Mouse (Mus musculus) kidney, postnatal 0 days (tissue): Measurements from ENCODE around the gene Ell2. TPM values are rescaled to one million over a fixed set of nuclear protein-coding genes. Genes with fewer than 3 reads are reported as not detected.

Experiments used
- ATAC-seq: fragments of 200-750 bp; cut with Nextera tagmentation; replicated peaks from 2 replicates; pipeline ENCODE4 v1.8.0; 2017; ENCODE audit warnings: low read depth, moderate number of reproducible peaks, moderate TSS enrichment, moderate library complexity; ENCODE audit not compliant: low FRiP score
- DNase-seq: peaks from one replicate; pipeline ENCODE4 v3.0.0-alpha.2; 2016; ENCODE audit warnings: low spot score
- H3K27ac ChIP-seq: fragments of 300-500 bp; sonication (generic); 2 replicates; pipeline ENCODE4 v1.5.1; 2014; ENCODE audit warnings: mild to moderate bottlenecking
- H3K27me3 ChIP-seq: fragments of 300-500 bp; sonication (generic); 2 replicates; pipeline ENCODE4 v1.6.1; 2014; ENCODE audit warnings: low read length, mixed read lengths; ENCODE audit not compliant: insufficient read depth
- H3K36me3 ChIP-seq: fragments of 300-500 bp; sonication (generic); 2 replicates; pipeline ENCODE4 v1.6.1; 2014; ENCODE audit warnings: low read length, mixed read lengths; ENCODE audit not compliant: insufficient read depth
- H3K4me1 ChIP-seq: fragments of 300-500 bp; sonication (generic); replicated peaks from 2 replicates; pipeline ENCODE4 v1.6.1; 2014; ENCODE audit warnings: antibody characterized with exemption, low read length, mixed read lengths; ENCODE audit not compliant: insufficient read depth
- H3K4me2 ChIP-seq: fragments of 300-500 bp; sonication (generic); 2 replicates; pipeline ENCODE4 v1.6.1; 2014; ENCODE audit warnings: mild to moderate bottlenecking, low read length, moderate library complexity, mixed read lengths
- H3K4me3 ChIP-seq: fragments of 300-500 bp; sonication (generic); replicated peaks from 2 replicates; pipeline ENCODE4 v1.5.1; 2014; ENCODE audit warnings: low read depth, low read length
- H3K9ac ChIP-seq: fragments of 300-500 bp; sonication (generic); 2 replicates; pipeline ENCODE4 v1.6.1; 2014; ENCODE audit warnings: low read depth, low read length
- H3K9me3 ChIP-seq: fragments of 300-500 bp; sonication (generic); replicated peaks from 2 replicates; pipeline ENCODE4 v1.6.1; 2016; ENCODE audit warnings: low read length, inconsistent platforms, mixed read lengths
- CTCF ChIP-seq: IDR thresholded peaks from 2 replicates; pipeline ENCODE4 v1.5.1; 2016; ENCODE audit warnings: antibody characterized with exemption, low read depth, mild to moderate bottlenecking, moderate library complexity
- WGBS: fragments of 180-500 bp; shearing (Covaris S2); extraction: QIAGEN DNeasy Blood & Tissue Kit; methylation state at CpG from one replicate; pipeline ENCODE4 v1.1.7; 2014; 5-methylcytosine and 5-hydroxymethylcytosine counted together
- polyA plus RNA-seq: library from polyadenylated mRNA; unstranded; fragments of >200 nt; fragmentation: Nextera tagmentation; extraction: Ambion mirVana; gene quantifications from 2 replicates; pipeline ENCODE4 v1.2.1, GENCODE M21; 2015

The Ell2 gene
- polyA plus RNA-seq, 1 experiment from 2014 or later, result 5.8 TPM

- WGBS, result 82% methylated on average over 6 of the region's 6 CpGs
- Histone ChIP-seq H3K4me3 (no peak overlapping the region), H3K4me1 (no peaks in the 10 kb centered on the region), H3K27ac (no peak overlapping the region), H3K9me3 (no peaks in the 10 kb centered on the region), H3K9ac (no peak overlapping the region), H3K4me2 (no peak overlapping the region), H3K27me3 (no peaks in the 10 kb centered on the region), H3K36me3 (no peaks in the 10 kb centered on the region)
- no peak for DNase-seq
- TF ChIP-seq CTCF, result no peak
- no peak for ATAC-seq
These were observed 7.8 kb downstream of the Ell2 start for GRCm38 (mm10) chr13:75714407-75714806.

DNA sequence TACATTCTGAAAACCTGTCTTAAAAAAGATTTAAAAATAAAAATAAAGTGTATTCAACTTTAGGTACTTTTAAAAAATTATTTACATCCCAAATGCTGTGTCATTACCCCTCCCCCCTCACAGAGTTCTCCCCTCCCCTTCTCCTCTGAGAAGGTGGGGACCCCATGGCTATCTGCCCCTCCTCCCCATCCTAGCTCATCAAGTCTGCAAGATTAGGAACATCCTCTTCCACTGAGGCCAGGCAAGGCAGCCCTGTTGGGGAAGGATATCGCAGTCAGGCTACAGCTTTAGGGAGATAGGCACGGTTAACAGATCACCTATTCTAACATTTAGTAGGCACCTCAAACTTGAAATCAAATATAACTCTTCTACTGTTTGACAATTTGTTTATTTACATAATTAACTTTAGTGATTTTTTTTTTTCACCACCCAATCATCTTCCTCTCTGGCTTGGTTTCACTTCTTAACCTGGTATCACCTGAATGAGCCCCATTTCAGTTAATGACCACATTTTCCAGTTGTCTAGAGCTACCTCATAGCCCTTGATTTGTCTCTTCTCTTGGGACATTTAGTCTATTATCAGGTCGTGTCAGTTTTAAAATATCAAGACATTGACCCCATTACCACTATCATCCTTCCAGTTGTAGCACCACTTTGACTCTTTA is 11.2 kb downstream of the Ell2 start:
- H3K4me2 ChIP-seq, result no peak overlapping the region
- no peak for ATAC-seq
- TF ChIP-seq CTCF, result no peak
- DNase-seq, result no peak
- no peak overlapping the region for H3K9ac ChIP-seq
- H3K36me3 ChIP-seq, result no peaks in the 10 kb centered on the region
- no peaks in the 10 kb centered on the region for H3K9me3 ChIP-seq
- WGBS, result 71% methylated on average over 3 of the region's 3 CpGs
- H3K27me3 ChIP-seq, result no peaks in the 10 kb centered on the region
- no peaks in the 10 kb centered on the region for H3K4me1 ChIP-seq
- no peak overlapping the region for H3K4me3 ChIP-seq
- H3K27ac ChIP-seq, result no peak overlapping the region

- H3K9ac ChIP-seq, result no peak overlapping the region
- H3K4me2 ChIP-seq, result no peak overlapping the region
- no peaks in the 10 kb centered on the region for H3K36me3 ChIP-seq
- no peak for ATAC-seq
- no peaks in the 10 kb centered on the region for H3K27me3 ChIP-seq
- TF ChIP-seq CTCF, result no peak
- H3K4me1 ChIP-seq, result no peaks in the 10 kb centered on the region
- no peak overlapping the region for H3K4me3 ChIP-seq
- no peaks in the 10 kb centered on the region for H3K9me3 ChIP-seq
- DNase-seq, result no peak
- no peak overlapping the region for H3K27ac ChIP-seq
These were observed 11.8 kb downstream of the Ell2 start for GRCm38 (mm10) chr13:75718376-75718775.

DNA sequence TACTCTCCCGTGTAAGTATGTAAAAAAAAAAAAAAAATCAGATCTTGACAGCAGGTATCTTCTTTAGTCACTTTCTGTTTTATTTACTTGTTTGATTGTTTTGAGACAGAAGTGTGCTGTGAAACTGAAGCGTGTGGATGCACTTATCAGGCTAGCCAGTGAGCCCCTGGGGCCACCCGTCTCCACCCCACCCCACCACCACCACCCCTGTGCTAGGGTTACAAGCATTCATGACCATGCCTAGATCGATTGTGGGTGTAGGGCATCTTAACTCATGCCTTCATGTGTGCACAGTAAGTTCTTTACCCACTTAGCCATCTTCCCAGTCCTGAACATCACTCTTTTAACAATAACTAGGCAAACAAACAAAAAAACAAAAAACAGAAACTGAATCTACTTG is 13.1 kb downstream of the Ell2 start:
- Histone ChIP-seq H3K36me3 (no peaks in the 10 kb centered on the region), H3K4me2 (no peak overlapping the region), H3K4me1 (no peaks in the 10 kb centered on the region), H3K27me3 (no peaks in the 10 kb centered on the region), H3K9me3 (no peaks in the 10 kb centered on the region), H3K9ac (no peak overlapping the region), H3K27ac (no peak overlapping the region), H3K4me3 (no peak overlapping the region)
- DNase-seq (no peak), ATAC-seq (no peak)
- TF ChIP-seq CTCF, result no peak
- WGBS, result 82% methylated on average over 4 of the region's 4 CpGs

DNA sequence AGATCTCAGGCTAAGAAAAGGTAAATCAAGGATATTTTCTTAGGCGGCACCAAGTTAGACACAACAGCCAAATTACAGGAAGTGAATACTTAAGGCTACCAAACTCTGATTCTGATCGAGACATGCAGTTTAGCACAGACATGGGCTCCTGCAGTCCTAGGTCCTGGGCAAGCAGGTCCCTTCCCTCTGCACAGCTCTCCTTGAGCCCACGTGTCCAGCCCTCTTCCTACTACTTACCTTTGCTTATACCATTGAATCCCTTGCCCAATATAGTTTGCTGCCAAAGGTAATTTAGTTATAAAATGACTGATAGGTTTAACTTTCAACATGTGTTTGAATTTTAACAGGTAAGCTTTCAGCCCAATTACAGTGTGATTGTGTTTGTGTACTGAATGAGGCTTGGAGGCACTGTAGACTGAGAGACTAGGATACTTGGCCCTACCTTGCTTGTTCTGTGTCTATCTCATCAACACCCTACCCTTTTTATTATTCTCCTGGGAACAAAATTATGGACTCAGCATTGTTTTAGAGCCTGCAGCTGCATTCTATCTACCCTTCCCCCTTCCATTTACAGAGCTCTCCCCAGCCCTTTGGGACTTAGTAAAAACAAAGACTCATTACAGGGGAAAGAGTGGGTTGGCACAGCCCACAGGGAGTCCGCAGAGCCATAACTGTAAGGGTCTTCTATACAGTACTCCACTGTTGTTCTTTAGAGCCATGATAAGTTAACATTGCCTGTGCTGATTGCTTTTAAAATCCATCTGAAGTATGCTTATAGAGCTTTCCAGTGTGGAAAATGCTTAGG is 20.2 kb downstream of the Ell2 start:
- H3K4me2 ChIP-seq, result no peak overlapping the region
- no peaks in the 10 kb centered on the region for H3K36me3 ChIP-seq
- 42% methylated on average over 4 of the region's 4 CpGs for WGBS
- H3K9ac ChIP-seq, result no peak overlapping the region
- H3K4me3 ChIP-seq, result no peak overlapping the region
- ATAC-seq (no peak), DNase-seq (no peak)
- peak overlapping the region; percentile 36; the same call in 1 of the 2 replicates for H3K27ac ChIP-seq
- 0 out of 2 replicates have a peak, but pooled peaks cover 3% of the 10 kb centered on the region for H3K4me1 ChIP-seq
- no peaks in the 10 kb centered on the region for H3K27me3 ChIP-seq
- TF ChIP-seq CTCF, result no peak
- H3K9me3 ChIP-seq, result no peaks in the 10 kb centered on the region

- Histone ChIP-seq H3K4me2 (no peak overlapping the region), H3K4me3 (no peak overlapping the region), H3K9me3 (no peaks in the 10 kb centered on the region), H3K4me1 (0 out of 2 replicates have a peak, but pooled peaks cover 3% of the 10 kb centered on the region), H3K36me3 (no peaks in the 10 kb centered on the region), H3K27me3 (no peaks in the 10 kb centered on the region), H3K9ac (no peak overlapping the region), H3K27ac (no peak overlapping the region)
- ATAC-seq (no peak), DNase-seq (no peak)
- WGBS, result 85% methylated on average over 1 of the region's 1 CpGs
- TF ChIP-seq CTCF, result no peak
These were observed 21.4 kb downstream of the Ell2 start for GRCm38 (mm10) chr13:75727932-75728331.
